Mouse (Mus musculus): ENCODE measurements around the gene Fbxo6. TPM values are rescaled to one million over a fixed set of nuclear protein-coding genes. Genes with fewer than 3 reads are reported as not detected.

Fbxo6 gene
- polyA plus RNA-seq, 1 experiment from 2014 or later: 28.1 TPM

GRCm38 (mm10) chr4:148150953-148151266 is 1.0 kb downstream of the Fbxo6 start:
- H3K27ac ChIP-seq (replicated peaks): no peak overlapping the region

GRCm38 (mm10) chr4:148150242-148150641 is 1.7 kb downstream of the Fbxo6 start:
- no peak for ATAC-seq (ENCODE audit: low FRiP score, low TSS enrichment)
- 62% methylated on average over 7 of the region's 7 CpGs for WGBS
- no peak for TF ChIP-seq CTCF (IDR thresholded peaks at IDR 0.05; ENCODE audit: low read depth)
- no peak for TF ChIP-seq EP300 (optimal IDR thresholded peaks at IDR 0.05)

More at GRCm38 (mm10) chr4:148150953-148151266, 1.0 kb downstream of the Fbxo6 start:
- no peaks in the 10 kb centered on the region for H3K9me3 ChIP-seq (ENCODE audit: control insufficient read depth, low read length)
- ATAC-seq (ENCODE audit: low FRiP score, low TSS enrichment) (no peak; the same call in 1 of the 2 replicates), DNase-seq (ENCODE audit: low spot score) (no peak)
- no peaks in the 10 kb centered on the region for H3K27me3 ChIP-seq (ENCODE audit: control insufficient read depth, insufficient read depth, low read length)
- H3K9ac ChIP-seq (ENCODE audit: low read length): peak overlapping the region; percentile 72
- no peak for TF ChIP-seq EP300 (optimal IDR thresholded peaks at IDR 0.05)
- TF ChIP-seq CTCF (IDR thresholded peaks at IDR 0.05; ENCODE audit: low read depth): no peak
- peak overlapping the region; percentile 94 for H3K4me2 ChIP-seq (replicated peaks; ENCODE audit: low read depth)
- 20% methylated on average over 3 of the region's 3 CpGs for WGBS
- peaks cover 9% of the 10 kb centered on the region for H3K36me3 ChIP-seq (ENCODE audit: control insufficient read depth, insufficient read depth, low read length)
- peak overlapping the region; percentile 71 for H3K4me3 ChIP-seq (ENCODE audit: low read depth, low read length)
- H3K4me1 ChIP-seq (replicated peaks; ENCODE audit: control insufficient read depth, insufficient read depth): no peaks in the 10 kb centered on the region

GRCm38 (mm10) chr4:148149540-148149939 is 2.4 kb downstream of the Fbxo6 start:
- Histone ChIP-seq H3K4me1 (replicated peaks; ENCODE audit: control insufficient read depth, insufficient read depth) (no peaks in the 10 kb centered on the region), H3K27ac (replicated peaks) (no peak overlapping the region), H3K27me3 (ENCODE audit: control insufficient read depth, insufficient read depth, low read length) (no peaks in the 10 kb centered on the region), H3K4me3 (ENCODE audit: low read depth, low read length) (no peak overlapping the region), H3K36me3 (ENCODE audit: control insufficient read depth, insufficient read depth, low read length) (peaks cover 12% of the 10 kb centered on the region), H3K4me2 (replicated peaks; ENCODE audit: low read depth) (no peak overlapping the region), H3K9ac (ENCODE audit: low read length) (no peak overlapping the region), H3K9me3 (ENCODE audit: control insufficient read depth, low read length) (no peaks in the 10 kb centered on the region)
- 74% methylated on average over 12 of the region's 12 CpGs for WGBS
- ATAC-seq (ENCODE audit: low FRiP score, low TSS enrichment) (no peak), DNase-seq (ENCODE audit: low spot score) (no peak)
- TF ChIP-seq EP300 (optimal IDR thresholded peaks at IDR 0.05) (no peak), CTCF (IDR thresholded peaks at IDR 0.05; ENCODE audit: low read depth) (no peak)

More at GRCm38 (mm10) chr4:148150242-148150641, 1.7 kb downstream of the Fbxo6 start:
- Histone ChIP-seq H3K9ac (ENCODE audit: low read length) (no peak overlapping the region), H3K36me3 (ENCODE audit: control insufficient read depth, insufficient read depth, low read length) (peaks cover 12% of the 10 kb centered on the region), H3K4me3 (ENCODE audit: low read depth, low read length) (no peak overlapping the region), H3K27ac (replicated peaks) (no peak overlapping the region), H3K9me3 (ENCODE audit: control insufficient read depth, low read length) (no peaks in the 10 kb centered on the region), H3K4me2 (replicated peaks; ENCODE audit: low read depth) (no peak overlapping the region), H3K4me1 (replicated peaks; ENCODE audit: control insufficient read depth, insufficient read depth) (no peaks in the 10 kb centered on the region), H3K27me3 (ENCODE audit: control insufficient read depth, insufficient read depth, low read length) (no peaks in the 10 kb centered on the region)
- DNase-seq (ENCODE audit: low spot score): no peak

DNA sequence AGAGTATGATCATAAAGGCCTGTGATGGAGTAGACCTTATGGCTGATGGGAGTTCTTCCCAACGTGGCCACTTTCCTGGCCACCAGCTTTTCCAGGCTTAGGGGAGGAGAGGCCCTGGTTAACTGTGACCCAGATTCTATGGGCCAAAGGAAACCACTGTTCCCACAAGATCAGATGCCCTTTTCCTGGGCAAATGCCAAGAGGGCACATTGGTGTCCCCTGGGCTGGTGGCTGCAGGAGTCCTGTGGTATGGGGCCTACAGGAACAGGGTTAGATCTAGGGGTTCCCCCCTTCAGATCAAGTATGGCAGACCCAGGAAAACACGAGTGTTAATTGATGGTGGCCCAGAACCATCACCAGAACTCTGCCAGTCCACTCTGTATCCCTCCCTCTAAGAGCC is 4.2 kb downstream of the Fbxo6 start:
- no peak overlapping the region for H3K9ac ChIP-seq (ENCODE audit: low read length)
- H3K4me1 ChIP-seq (replicated peaks; ENCODE audit: control insufficient read depth, insufficient read depth): no peaks in the 10 kb centered on the region
- DNase-seq (ENCODE audit: low spot score) (no peak), ATAC-seq (ENCODE audit: low FRiP score, low TSS enrichment) (no peak)
- H3K27me3 ChIP-seq (ENCODE audit: control insufficient read depth, insufficient read depth, low read length): no peaks in the 10 kb centered on the region
- no peak overlapping the region for H3K4me3 ChIP-seq (ENCODE audit: low read depth, low read length)
- H3K27ac ChIP-seq (replicated peaks): no peak overlapping the region
- peaks cover 12% of the 10 kb centered on the region for H3K36me3 ChIP-seq (ENCODE audit: control insufficient read depth, insufficient read depth, low read length)
- no peaks in the 10 kb centered on the region for H3K9me3 ChIP-seq (ENCODE audit: control insufficient read depth, low read length)
- 85% methylated on average over 2 of the region's 2 CpGs for WGBS
- no peak overlapping the region for H3K4me2 ChIP-seq (replicated peaks; ENCODE audit: low read depth)
- no peak for TF ChIP-seq EP300 (optimal IDR thresholded peaks at IDR 0.05)
- no peak for TF ChIP-seq CTCF (IDR thresholded peaks at IDR 0.05; ENCODE audit: low read depth)

DNA sequence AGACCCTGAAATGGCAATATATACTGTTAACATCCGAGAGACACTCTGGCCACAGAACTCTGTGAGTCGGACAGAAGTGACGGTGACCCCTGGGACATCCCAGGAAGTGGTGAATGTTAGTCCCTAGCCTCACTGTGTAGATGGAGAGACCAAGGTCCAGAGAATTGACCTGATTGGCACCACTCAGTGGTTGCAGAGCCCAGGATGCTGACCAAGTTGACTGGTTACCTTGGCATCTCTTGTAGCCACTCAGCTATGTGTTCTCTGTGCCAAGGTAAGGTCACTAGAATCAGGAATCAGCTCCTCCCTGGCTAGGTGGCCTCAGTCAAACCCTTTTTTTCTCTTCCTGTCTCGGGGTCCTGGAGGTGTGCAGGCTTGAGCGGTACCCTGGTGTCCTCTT is 8.2 kb downstream of the Fbxo6 start:
- Histone ChIP-seq H3K4me2 (replicated peaks; ENCODE audit: low read depth) (no peak overlapping the region), H3K36me3 (ENCODE audit: control insufficient read depth, insufficient read depth, low read length) (peaks cover 12% of the 10 kb centered on the region), H3K9me3 (ENCODE audit: control insufficient read depth, low read length) (no peaks in the 10 kb centered on the region), H3K27me3 (ENCODE audit: control insufficient read depth, insufficient read depth, low read length) (no peaks in the 10 kb centered on the region), H3K4me1 (replicated peaks; ENCODE audit: control insufficient read depth, insufficient read depth) (no peaks in the 10 kb centered on the region; the same call in 1 of the 2 replicates), H3K4me3 (ENCODE audit: low read depth, low read length) (no peak overlapping the region), H3K9ac (ENCODE audit: low read length) (no peak overlapping the region), H3K27ac (replicated peaks) (no peak overlapping the region)
- no peak for TF ChIP-seq EP300 (optimal IDR thresholded peaks at IDR 0.05)
- no peak for TF ChIP-seq CTCF (IDR thresholded peaks at IDR 0.05; ENCODE audit: low read depth)
- WGBS: 85% methylated on average over 5 of the region's 5 CpGs
- DNase-seq (ENCODE audit: low spot score) (no peak), ATAC-seq (ENCODE audit: low FRiP score, low TSS enrichment) (no peak)

- Histone ChIP-seq H3K4me3 (ENCODE audit: low read depth, low read length) (peak overlapping the region; percentile 74), H3K9ac (ENCODE audit: low read length) (peak overlapping the region; percentile 77), H3K27me3 (ENCODE audit: control insufficient read depth, insufficient read depth, low read length) (no peaks in the 10 kb centered on the region), H3K27ac (replicated peaks) (peak overlapping the region; percentile 84), H3K4me2 (replicated peaks; ENCODE audit: low read depth) (peak overlapping the region; percentile 95), H3K9me3 (ENCODE audit: control insufficient read depth, low read length) (no peaks in the 10 kb centered on the region), H3K36me3 (ENCODE audit: control insufficient read depth, insufficient read depth, low read length) (no peaks in the 10 kb centered on the region), H3K4me1 (replicated peaks; ENCODE audit: control insufficient read depth, insufficient read depth) (no peaks in the 10 kb centered on the region; the same call in 1 of the 2 replicates)
- ATAC-seq (ENCODE audit: low FRiP score, low TSS enrichment): peak; percentile 95
- TF ChIP-seq EP300 (optimal IDR thresholded peaks at IDR 0.05) (no peak), CTCF (IDR thresholded peaks at IDR 0.05; ENCODE audit: low read depth) (peak; percentile 82)
- under 1% methylated on average over 65 of the region's 65 CpGs for WGBS
- peak; percentile 93 for DNase-seq (ENCODE audit: low spot score)
These were observed 11.6 kb downstream of the Fbxo6 start for GRCm38 (mm10) chr4:148140098-148141011.
